Mouse (Mus musculus) kidney, postnatal 0 days (tissue): ENCODE measurements around the gene Scn3b. TPM values are rescaled to one million over a fixed set of nuclear protein-coding genes. Genes with fewer than 3 reads are reported as not detected.
A peak's percentile ranks its signal among the peaks of the same experiment; 100 is the strongest.

Experiments used
- ATAC-seq: fragments of 200-750 bp; cut with Nextera tagmentation; replicated peaks from 2 replicates; pipeline ENCODE4 v1.8.0; 2017; ENCODE audit warnings: low read depth, moderate number of reproducible peaks, moderate TSS enrichment, moderate library complexity; ENCODE audit not compliant: low FRiP score
- DNase-seq: peaks from one replicate; pipeline ENCODE4 v3.0.0-alpha.2; 2016; ENCODE audit warnings: low spot score
- H3K27ac ChIP-seq: fragments of 300-500 bp; sonication (generic); 2 replicates; pipeline ENCODE4 v1.5.1; 2014; ENCODE audit warnings: mild to moderate bottlenecking
- H3K27me3 ChIP-seq: fragments of 300-500 bp; sonication (generic); 2 replicates; pipeline ENCODE4 v1.6.1; 2014; ENCODE audit warnings: low read length, mixed read lengths; ENCODE audit not compliant: insufficient read depth
- H3K36me3 ChIP-seq: fragments of 300-500 bp; sonication (generic); 2 replicates; pipeline ENCODE4 v1.6.1; 2014; ENCODE audit warnings: low read length, mixed read lengths; ENCODE audit not compliant: insufficient read depth
- H3K4me1 ChIP-seq: fragments of 300-500 bp; sonication (generic); replicated peaks from 2 replicates; pipeline ENCODE4 v1.6.1; 2014; ENCODE audit warnings: antibody characterized with exemption, low read length, mixed read lengths; ENCODE audit not compliant: insufficient read depth
- H3K4me2 ChIP-seq: fragments of 300-500 bp; sonication (generic); 2 replicates; pipeline ENCODE4 v1.6.1; 2014; ENCODE audit warnings: mild to moderate bottlenecking, low read length, moderate library complexity, mixed read lengths
- H3K4me3 ChIP-seq: fragments of 300-500 bp; sonication (generic); replicated peaks from 2 replicates; pipeline ENCODE4 v1.5.1; 2014; ENCODE audit warnings: low read depth, low read length
- H3K9ac ChIP-seq: fragments of 300-500 bp; sonication (generic); 2 replicates; pipeline ENCODE4 v1.6.1; 2014; ENCODE audit warnings: low read depth, low read length
- H3K9me3 ChIP-seq: fragments of 300-500 bp; sonication (generic); replicated peaks from 2 replicates; pipeline ENCODE4 v1.6.1; 2016; ENCODE audit warnings: low read length, inconsistent platforms, mixed read lengths
- CTCF ChIP-seq: IDR thresholded peaks from 2 replicates; pipeline ENCODE4 v1.5.1; 2016; ENCODE audit warnings: antibody characterized with exemption, low read depth, mild to moderate bottlenecking, moderate library complexity
- WGBS: fragments of 180-500 bp; shearing (Covaris S2); extraction: QIAGEN DNeasy Blood & Tissue Kit; methylation state at CpG from one replicate; pipeline ENCODE4 v1.1.7; 2014; 5-methylcytosine and 5-hydroxymethylcytosine counted together
- polyA plus RNA-seq: library from polyadenylated mRNA; unstranded; fragments of >200 nt; fragmentation: Nextera tagmentation; extraction: Ambion mirVana; gene quantifications from 2 replicates; pipeline ENCODE4 v1.2.1, GENCODE M21; 2015

Gene Scn3b
- polyA plus RNA-seq, 1 experiment from 2014 or later, result 0.32 TPM

GRCm38 (mm10) chr9:40331411-40332286 is 62.6 kb downstream of the Scn3b start:
- H3K27me3 ChIP-seq, result no peaks in the 10 kb centered on the region
- peaks cover 2% of the 10 kb centered on the region; the same call in 1 of the 2 replicates for H3K4me1 ChIP-seq
- no peak overlapping the region for H3K27ac ChIP-seq
- TF ChIP-seq CTCF, result no peak
- H3K36me3 ChIP-seq, result no peaks in the 10 kb centered on the region
- H3K4me3 ChIP-seq, result no peak overlapping the region
- no peak overlapping the region for H3K9ac ChIP-seq
- no peaks in the 10 kb centered on the region for H3K9me3 ChIP-seq
- no peak; the same call in 1 of the 2 replicates for ATAC-seq
- no peak overlapping the region for H3K4me2 ChIP-seq
- 90% methylated on average over 15 of the region's 15 CpGs for WGBS
- DNase-seq, result no peak

DNA sequence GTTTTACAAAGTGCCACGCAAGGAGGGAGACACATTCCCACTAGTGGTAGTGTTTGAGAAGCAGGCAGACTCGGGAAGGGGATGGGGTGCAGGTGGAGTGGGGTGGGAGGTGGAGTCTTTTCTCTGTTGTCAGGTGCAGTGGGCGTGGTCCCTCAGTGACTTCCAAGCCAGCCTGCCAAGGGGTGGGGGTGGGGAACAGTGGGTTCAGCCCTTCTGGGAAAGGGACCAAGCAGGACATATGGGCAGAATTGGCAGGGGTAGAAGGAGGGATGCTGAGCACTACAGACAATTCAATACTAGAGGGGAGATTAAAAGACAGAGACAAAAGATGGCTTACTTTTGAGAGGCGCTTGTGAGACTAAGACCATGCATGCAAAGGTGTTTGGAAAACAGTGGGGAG is 63.3 kb downstream of the Scn3b start:
- DNase-seq, result no peak
- H3K4me3 ChIP-seq, result no peak overlapping the region

DNA sequence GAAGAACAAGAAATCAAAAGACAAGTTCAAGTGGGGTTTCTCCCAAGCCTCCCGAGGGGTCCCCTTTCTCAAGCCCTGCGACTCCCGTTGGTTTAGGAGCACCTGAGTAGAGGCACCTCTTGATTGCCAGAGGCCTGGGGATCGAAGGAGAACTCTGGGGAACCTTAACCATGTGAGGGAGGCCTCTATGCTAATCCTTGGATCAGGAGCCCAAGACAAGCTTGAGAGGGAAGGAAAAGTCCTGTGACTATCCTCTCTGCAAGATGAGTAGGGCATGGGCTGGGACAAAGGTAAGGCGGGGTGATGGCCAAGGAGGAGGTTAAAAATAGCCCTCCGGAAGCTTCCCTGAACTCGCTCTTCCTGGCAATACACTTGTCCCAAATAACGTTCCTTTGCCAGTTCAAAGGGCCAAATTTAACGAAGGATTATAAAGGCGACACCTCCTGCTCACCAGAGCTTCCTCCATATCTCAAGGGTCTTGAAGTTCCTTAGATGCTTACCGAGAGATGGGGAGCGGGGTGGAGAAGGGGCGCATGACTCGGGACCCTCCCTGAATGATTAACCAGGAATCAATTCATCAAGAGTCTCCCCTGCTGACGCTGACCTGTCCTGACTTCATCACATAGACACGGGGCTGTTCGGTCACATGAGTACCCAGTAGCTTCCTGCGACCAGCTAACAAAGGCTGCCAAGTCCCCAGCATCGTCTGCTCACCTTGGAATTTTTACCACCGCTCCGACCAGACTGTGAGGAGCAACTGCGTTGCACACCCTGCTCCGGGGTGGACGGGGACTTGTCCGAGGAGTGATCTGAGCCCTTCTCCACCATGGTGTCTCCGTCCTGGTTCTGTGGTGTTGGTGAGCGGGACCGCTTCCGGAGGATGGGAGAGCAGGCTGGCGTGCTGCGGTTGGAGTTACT is 64.0 kb downstream of the Scn3b start:
- no peak overlapping the region for H3K27ac ChIP-seq
- no peak for DNase-seq
- H3K9me3 ChIP-seq, result no peaks in the 10 kb centered on the region
- no peak for ATAC-seq
- H3K4me1 ChIP-seq, result 0 out of 2 replicates have a peak, but pooled peaks cover 5% of the 10 kb centered on the region
- no peak overlapping the region for H3K9ac ChIP-seq
- no peak overlapping the region for H3K4me3 ChIP-seq
- no peaks in the 10 kb centered on the region for H3K36me3 ChIP-seq
- 78% methylated on average over 31 of the region's 31 CpGs for WGBS
- H3K27me3 ChIP-seq, result no peaks in the 10 kb centered on the region
- no peak overlapping the region for H3K4me2 ChIP-seq
- TF ChIP-seq CTCF, result no peak

More for the DNA sequence above, 63.3 kb downstream of the Scn3b start:
- no peak overlapping the region for H3K9ac ChIP-seq
- no peaks in the 10 kb centered on the region for H3K27me3 ChIP-seq
- no peak overlapping the region for H3K27ac ChIP-seq
- H3K36me3 ChIP-seq, result no peaks in the 10 kb centered on the region
- no peak overlapping the region for H3K4me2 ChIP-seq
- 92% methylated on average over 4 of the region's 4 CpGs for WGBS
- 0 out of 2 replicates have a peak, but pooled peaks cover 5% of the 10 kb centered on the region for H3K4me1 ChIP-seq
- no peak for ATAC-seq
- no peak for TF ChIP-seq CTCF
- no peaks in the 10 kb centered on the region for H3K9me3 ChIP-seq

DNA sequence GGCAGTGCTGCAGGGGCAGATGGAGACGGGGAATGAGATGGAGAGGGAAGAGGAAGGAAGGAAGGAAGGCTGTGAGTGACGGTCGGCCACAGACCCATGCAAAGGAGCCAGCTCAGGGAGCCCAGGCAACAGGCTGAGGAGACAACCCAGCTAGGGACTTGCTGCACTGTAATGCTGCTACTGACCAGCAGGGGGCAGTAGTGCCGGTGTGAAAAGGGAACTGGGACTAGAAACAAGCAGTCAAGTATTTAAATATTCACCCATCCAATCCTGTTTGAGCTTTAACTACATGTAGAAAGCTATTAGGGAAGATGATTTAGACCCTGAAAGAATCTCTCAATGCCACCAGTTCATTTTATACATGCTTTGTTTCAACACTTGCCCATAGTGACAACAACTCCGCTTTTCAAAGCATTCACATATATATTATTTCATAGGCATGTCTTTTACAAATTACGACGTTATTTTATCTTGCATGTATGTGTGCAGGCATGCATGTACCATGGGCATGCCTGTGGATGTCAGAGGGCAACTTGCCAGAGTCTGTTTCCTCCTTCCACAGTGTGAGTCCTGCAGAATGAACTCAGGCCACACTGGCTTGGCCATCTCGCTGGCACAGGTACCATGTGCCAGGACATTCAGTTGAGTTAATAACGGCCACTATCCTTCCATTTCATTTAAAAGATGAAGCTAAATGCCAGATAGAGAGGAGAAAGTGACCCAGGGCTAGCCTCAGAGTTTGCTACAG is 64.8 kb downstream of the Scn3b start:
- no peaks in the 10 kb centered on the region for H3K27me3 ChIP-seq
- DNase-seq, result peak; percentile 68
- no peaks in the 10 kb centered on the region for H3K9me3 ChIP-seq
- H3K4me2 ChIP-seq, result no peak overlapping the region
- peak; percentile 88 for TF ChIP-seq CTCF
- H3K36me3 ChIP-seq, result no peaks in the 10 kb centered on the region
- ATAC-seq, result no peak
- H3K4me1 ChIP-seq, result 0 out of 2 replicates have a peak, but pooled peaks cover 5% of the 10 kb centered on the region
- H3K4me3 ChIP-seq, result no peak overlapping the region
- H3K27ac ChIP-seq, result no peak overlapping the region
- no peak overlapping the region for H3K9ac ChIP-seq
- WGBS, result 54% methylated on average over 9 of the region's 9 CpGs

DNA sequence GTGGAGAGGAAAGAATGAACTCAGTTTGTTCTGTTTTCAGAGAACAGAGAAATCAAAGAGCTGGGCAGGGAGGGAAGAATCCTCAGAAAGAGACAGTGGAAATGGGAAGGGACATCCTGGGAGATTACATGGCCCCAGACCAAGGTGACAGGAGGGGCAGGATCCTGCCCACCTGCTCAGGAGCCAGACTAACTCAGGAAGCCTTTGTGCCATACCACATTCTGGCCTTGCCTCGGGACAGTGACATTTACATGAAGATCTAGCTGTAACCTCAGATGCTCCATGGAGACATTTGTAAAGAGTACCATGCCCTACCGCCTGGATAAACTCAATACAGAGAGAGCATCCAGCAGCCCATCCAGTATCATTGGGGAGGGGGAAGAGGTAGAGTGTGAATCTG is 65.6 kb downstream of the Scn3b start:
- ATAC-seq, result no peak

More for the DNA sequence above, 65.6 kb downstream of the Scn3b start:
- no peak for TF ChIP-seq CTCF
- DNase-seq, result no peak
- WGBS, result 83% methylated on average over 2 of the region's 2 CpGs
- Histone ChIP-seq H3K27me3 (no peaks in the 10 kb centered on the region), H3K27ac (no peak overlapping the region), H3K9me3 (no peaks in the 10 kb centered on the region), H3K4me3 (no peak overlapping the region), H3K4me1 (0 out of 2 replicates have a peak, but pooled peaks cover 8% of the 10 kb centered on the region), H3K9ac (no peak overlapping the region), H3K36me3 (no peaks in the 10 kb centered on the region), H3K4me2 (no peak overlapping the region)
